Comparison of ENCODE assay signal across 21 mouse cellular contexts in genomic region chr2:119990881-119991280, GRCm38 (mm10).
"Had no signal": no experiment of that assay in that cellular context is flagged by ENCODE, and none has a peak within 500 bp of the region (broad histone marks: within the 10 kb centered on the region; RNA-seq: fewer than 3 reads in every experiment).

No protein-coding gene starts in this region.

- H3K9me3 ChIP-seq: heart, embryonic 10.5 days; heart, embryonic 12.5 days; hindbrain, embryonic 10.5 days; hindbrain, embryonic 12.5 days; limb, embryonic 13.5 days; limb, embryonic 15.5 days; liver, embryonic 12.5 days had no signal

- ATAC-seq: forebrain, embryonic 16.5 days; hindbrain, embryonic 16.5 days; inflammation-experienced regulatory T-cells, adult 6 months; liver, embryonic 12.5 days had no signal

- H3K4me1 ChIP-seq: hindbrain, embryonic 12.5 days had no signal

- H3K27me3 ChIP-seq: heart, embryonic 12.5 days; hindbrain, embryonic 12.5 days; limb, embryonic 13.5 days; limb, embryonic 15.5 days; liver, embryonic 12.5 days had no signal

- H3K9ac ChIP-seq: heart, embryonic 12.5 days; hindbrain, embryonic 12.5 days; hindbrain, embryonic 14.5 days; limb, embryonic 13.5 days; limb, embryonic 15.5 days; liver, embryonic 12.5 days; liver, embryonic 14.5 days had no signal

- H3K4me3 ChIP-seq: heart, embryonic 10.5 days; heart, embryonic 12.5 days; hindbrain, embryonic 10.5 days; hindbrain, embryonic 12.5 days; limb, embryonic 13.5 days; limb, embryonic 15.5 days; liver, embryonic 12.5 days had no signal

- DNase-seq: gastrocnemius, postnatal 14 days; gastrocnemius, postnatal 36 days; heart, adult 11 months; heart, postnatal 10 days; heart, postnatal 4 days; kidney, adult 11 months; kidney, postnatal 10 days; layer of hippocampus, postnatal 36 days; left cerebral cortex, postnatal 4 days had no signal

- H3K27ac ChIP-seq: heart, embryonic 10.5 days; hindbrain, embryonic 10.5 days; hindbrain, embryonic 12.5 days; hindbrain, embryonic 14.5 days; limb, embryonic 13.5 days; limb, embryonic 15.5 days; liver, embryonic 12.5 days; liver, embryonic 14.5 days had no signal

- H3K36me3 ChIP-seq: heart, embryonic 10.5 days; heart, embryonic 12.5 days; hindbrain, embryonic 10.5 days; hindbrain, embryonic 12.5 days; limb, embryonic 15.5 days; liver, embryonic 12.5 days had no signal

- H3K4me2 ChIP-seq: heart, embryonic 12.5 days; hindbrain, embryonic 12.5 days; hindbrain, embryonic 14.5 days; limb, embryonic 13.5 days; limb, embryonic 15.5 days; liver, embryonic 12.5 days had no signal
